Mouse (Mus musculus): ENCODE measurements around the gene Timeless.
"Not testable (repeated sequence)": the region's sequence is repeated elsewhere in the genome, so short reads cannot be mapped to it uniquely, and the experiment has no call there.

The Timeless gene

GRCm38 (mm10) chr10:128283604-128284579 is 52.0 kb downstream of the Timeless start:
- in situ Hi-C loops (cut with MboI; ENCODE audit: low sequenced_read_pairs), result no loop called here

DNA sequence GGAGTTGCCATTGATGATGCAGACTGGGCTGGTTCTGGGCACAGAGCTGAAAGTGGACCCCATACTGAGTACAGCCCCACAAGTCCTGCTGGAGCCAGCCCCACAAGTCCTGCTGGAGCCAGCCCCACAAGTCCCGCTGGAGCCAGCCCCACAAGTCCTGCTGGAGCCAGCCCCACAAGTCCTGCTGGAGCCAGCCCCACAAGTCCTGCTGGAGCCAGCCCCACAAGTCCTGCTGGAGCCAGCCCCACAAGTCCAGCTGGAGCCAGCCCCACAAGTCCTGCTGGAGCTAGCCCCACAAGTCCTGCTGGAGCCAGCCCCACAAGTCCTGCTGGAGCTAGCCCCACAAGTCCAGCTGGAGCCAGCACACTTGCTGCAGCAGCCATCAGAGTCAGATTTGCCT is 58.7 kb downstream of the Timeless start:
- in situ Hi-C loops (cut with MboI; ENCODE audit: low sequenced_read_pairs), result not testable (repeated sequence)

- in situ Hi-C loops (cut with MboI; ENCODE audit: low sequenced_read_pairs), result no loop called here
Measured at GRCm38 (mm10) chr10:128296370-128297090, 64.7 kb downstream of the Timeless start.

GRCm38 (mm10) chr10:128297221-128297620 is 65.4 kb downstream of the Timeless start:
- in situ Hi-C loops (cut with MboI; ENCODE audit: low sequenced_read_pairs), result no loop called here

DNA sequence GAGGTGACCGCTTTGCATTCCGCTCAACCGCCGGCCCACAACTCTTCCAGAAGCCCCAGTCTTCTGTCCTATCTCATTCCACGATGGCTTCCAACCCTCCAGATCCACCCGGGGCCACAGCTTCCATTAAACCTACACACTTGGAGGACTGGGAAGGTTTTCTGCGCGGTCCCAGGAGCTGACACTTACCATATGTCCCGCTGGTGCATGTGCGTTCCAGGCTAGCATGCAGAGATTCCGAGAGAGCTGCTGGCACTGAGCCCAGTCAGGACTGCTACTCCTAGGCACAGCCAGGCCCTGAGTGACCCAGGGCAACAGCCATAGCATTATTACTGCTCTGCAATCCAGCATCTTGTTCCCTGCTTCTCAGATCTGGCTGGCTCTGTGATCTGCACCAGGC is 65.8 kb downstream of the Timeless start:
- in situ Hi-C loops (cut with MboI; ENCODE audit: low sequenced_read_pairs), result no loop called here

DNA sequence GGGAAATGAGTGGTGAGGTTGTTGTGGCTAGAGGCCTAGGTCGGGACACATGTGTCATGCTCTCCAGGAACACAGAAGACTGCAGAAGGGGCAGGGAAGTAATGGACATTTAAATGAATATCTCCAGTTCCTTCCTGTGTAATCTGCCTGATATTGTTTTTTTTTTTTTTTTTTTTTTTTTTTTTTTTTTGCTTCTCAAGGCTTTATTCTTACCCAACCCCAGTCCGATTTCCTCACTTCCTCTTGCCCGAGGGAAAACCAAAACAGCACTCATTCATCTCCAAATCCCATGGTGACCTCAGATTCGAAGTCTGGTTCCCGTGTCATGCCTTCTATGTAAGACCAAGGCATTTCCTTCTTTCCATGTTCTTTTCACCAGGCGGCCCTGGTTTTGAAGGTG is 66.4 kb downstream of the Timeless start:
- in situ Hi-C loops (cut with MboI; ENCODE audit: low sequenced_read_pairs), result no loop called here

DNA sequence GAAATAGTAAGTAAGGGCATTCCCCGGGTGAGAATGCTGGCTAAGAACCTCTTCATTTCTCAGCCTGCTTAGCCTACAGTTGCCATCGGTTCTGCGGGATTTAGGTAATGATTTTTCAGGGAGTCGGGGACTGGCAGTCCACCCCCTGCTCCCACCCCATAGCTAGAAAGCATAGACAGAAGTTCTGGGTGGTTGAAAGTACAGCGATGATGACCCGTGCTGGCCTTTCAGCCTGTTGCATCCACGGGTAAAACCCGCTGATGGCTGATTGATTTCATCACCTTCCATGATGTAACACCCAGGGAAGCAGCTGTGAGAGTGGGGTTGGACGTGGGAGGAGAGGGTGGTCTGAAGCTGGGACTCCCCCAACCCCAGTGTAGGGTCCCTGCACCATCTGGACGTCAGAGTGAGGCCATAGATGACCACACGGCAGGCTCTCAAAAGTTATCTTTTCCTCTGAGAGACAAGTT is 66.9 kb downstream of the Timeless start, which contains the start of gene Il23a:
Gene Il23a, minus strand, starts transcription at position 51 of the 470 bp plus-strand sequence.
- in situ Hi-C loops (cut with MboI; ENCODE audit: low sequenced_read_pairs), result no loop called here

DNA sequence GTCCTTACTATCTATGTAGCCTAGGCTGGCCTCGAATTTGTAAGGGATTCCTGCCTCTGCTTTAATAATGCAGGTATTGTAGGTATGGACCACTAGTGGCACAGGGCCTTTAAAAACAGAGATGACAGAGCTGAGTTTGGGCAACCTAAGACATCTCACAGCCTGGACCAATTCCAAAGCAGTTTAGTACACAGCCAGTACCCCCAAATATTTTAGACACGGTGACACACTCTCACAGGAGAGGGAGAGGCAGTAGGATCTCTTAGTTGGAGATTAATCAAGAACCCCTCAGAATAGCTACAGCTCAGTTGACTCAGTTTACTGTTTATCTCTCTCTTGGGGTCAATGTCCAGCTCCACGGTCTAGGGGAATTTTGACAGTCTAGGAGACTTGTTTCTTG is 70.5 kb downstream of the Timeless start:
- in situ Hi-C loops (cut with MboI; ENCODE audit: low sequenced_read_pairs), result no loop called here
